ENCODE assay signal across 8 mouse cellular contexts in the genomic region with DNA sequence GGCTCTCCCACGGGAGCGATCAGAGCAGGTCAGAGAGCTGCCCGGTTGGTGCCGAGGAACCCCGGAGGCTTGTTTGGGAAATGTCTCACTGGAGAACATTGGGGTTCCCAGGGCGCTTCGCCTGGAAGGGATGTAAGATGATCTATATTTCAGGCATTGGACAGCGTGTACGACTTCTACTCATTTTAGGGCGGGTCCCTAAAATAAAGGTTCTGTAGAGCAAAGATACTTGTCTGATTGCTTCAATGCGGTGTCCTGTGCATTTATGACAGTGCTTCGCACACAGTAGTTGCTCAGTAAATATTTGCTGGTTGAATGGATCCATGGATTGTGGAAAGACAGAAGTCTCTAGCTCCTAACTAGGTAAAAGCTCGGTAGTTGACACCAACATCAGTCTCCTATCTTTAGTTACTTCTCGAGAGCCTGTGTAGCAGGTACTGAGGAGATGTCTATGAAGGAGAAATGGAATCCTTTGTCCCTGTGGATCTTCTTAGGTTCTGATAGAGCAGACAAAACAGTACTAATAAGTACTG. TPM values are rescaled to one million over a fixed set of nuclear protein-coding genes. Genes with fewer than 3 reads are reported as not detected.
DNase-seq lines count a peak whose midpoint lies in the region; ATAC-seq and TF ChIP-seq lines count a peak whose summit lies in the region.

No protein-coding gene starts in this region.

- TF ChIP-seq CTCF in lung, adult 2 months (IDR thresholded peaks at IDR 0.05; ENCODE audit: insufficient read depth, low read length) = no peak
- no peak for TF ChIP-seq CTCF in cortical plate, adult 2 months (IDR thresholded peaks at IDR 0.05; ENCODE audit: extremely low read depth, insufficient read depth, low read length)

- H3K4me3 ChIP-seq in lung, adult 2 months (replicated peaks; ENCODE audit: extremely low read depth, low read depth, low read length) = peak overlapping the region; percentile 84
- peak overlapping the region; percentile 97 for H3K4me3 ChIP-seq in cortical plate, adult 2 months (ENCODE audit: insufficient read depth, low read length)
- peak overlapping the region; percentile 86 for H3K4me3 ChIP-seq in intestine, embryonic 16.5 days (ENCODE audit: low read length)
- peak overlapping the region; percentile 75 for H3K4me3 ChIP-seq in myocyte

- H3K27ac ChIP-seq in cortical plate, adult 2 months (ENCODE audit: insufficient read depth, low read length) = peak overlapping the region; percentile 79
- H3K27ac ChIP-seq in intestine, embryonic 16.5 days (ENCODE audit: low read length) = peak overlapping the region; percentile 88

- no peaks in the 10 kb centered on the region for H3K9me3 ChIP-seq in intestine, embryonic 16.5 days (ENCODE audit: control insufficient read depth, low read length)

- H3ac ChIP-seq in myocyte (ENCODE audit: control insufficient read depth, insufficient read length) = peak overlapping the region; percentile 64

- no peak for TF ChIP-seq POLR2A in lung, adult 2 months (IDR thresholded peaks at IDR 0.05; ENCODE audit: borderline replicate concordance, extremely low read depth, low read depth, low read length)
- no peak for TF ChIP-seq POLR2A in cortical plate, adult 2 months (IDR thresholded peaks at IDR 0.05; ENCODE audit: extremely low read depth, insufficient read depth, low read length)
- no peak for TF ChIP-seq POLR2A in myocyte (IDR thresholded peaks at IDR 0.05; ENCODE audit: insufficient read length, low read depth)

- H3K4me1 ChIP-seq in lung, adult 2 months (ENCODE audit: control insufficient read depth, insufficient read depth, low read length) = peaks cover 12% of the 10 kb centered on the region
- H3K4me1 ChIP-seq in cortical plate, adult 2 months (ENCODE audit: control insufficient read depth, insufficient read depth, low read length) = peaks cover 5% of the 10 kb centered on the region
- peaks cover 6% of the 10 kb centered on the region for H3K4me1 ChIP-seq in intestine, embryonic 16.5 days (ENCODE audit: control insufficient read depth, insufficient read depth, low read length)

- H3K79me2 ChIP-seq in myocyte (ENCODE audit: control insufficient read depth, insufficient read depth) = peaks cover 44% of the 10 kb centered on the region

- H3K4me2 ChIP-seq in intestine, embryonic 16.5 days (ENCODE audit: low read depth, low read length) = peak overlapping the region; percentile 51
- H3K4me2 ChIP-seq in myocyte (ENCODE audit: low read depth) = peak overlapping the region; percentile 68

- ATAC-seq in intestine, embryonic 16.5 days = no peak

- WGBS in lung, adult 2 months = 13% methylated on average over 14 of the region's 14 CpGs
- 15% methylated on average over 14 of the region's 14 CpGs for WGBS in intestine, embryonic 16.5 days

- H3K9ac ChIP-seq in intestine, embryonic 16.5 days (ENCODE audit: low read depth, low read length) = peak overlapping the region; percentile 88

- no peaks in the 10 kb centered on the region for H3K36me3 ChIP-seq in intestine, embryonic 16.5 days (ENCODE audit: control insufficient read depth, insufficient read depth, low read length)
- H3K36me3 ChIP-seq in myocyte (ENCODE audit: control insufficient read depth, insufficient read depth) = no peaks in the 10 kb centered on the region

- peak; percentile 41 for DNase-seq in lung, adult 2 months
- no peak for DNase-seq in lung, adult 18-20 months
- no peak for DNase-seq in layer of hippocampus, adult 11-12 months (ENCODE audit: low spot score)
- DNase-seq in right cerebral cortex, postnatal 4 days = no peak
- no peak for DNase-seq in frontal cortex, postnatal 25 days (ENCODE audit: low spot score in 2 of 2)

- H3K27me3 ChIP-seq in intestine, embryonic 16.5 days (replicated peaks; ENCODE audit: control insufficient read depth, insufficient read depth, low read length) = no peaks in the 10 kb centered on the region
- H3K27me3 ChIP-seq in myocyte (ENCODE audit: control insufficient read depth, insufficient read depth, insufficient read length) = no peaks in the 10 kb centered on the region

TF ChIP-seq in myocyte, 11 proteins besides CTCF, POLR2A, EP300 and RAD21:
- no peak for TF ChIP-seq USF1 (IDR thresholded peaks at IDR 0.05; ENCODE audit: low read depth)
- TF ChIP-seq TCF3 (IDR thresholded peaks at IDR 0.05; ENCODE audit: insufficient read length, low read depth) = no peak
- TF ChIP-seq POLR2AphosphoS2 (IDR thresholded peaks at IDR 0.05; ENCODE audit: insufficient read length, low read depth) = no peak
- no peak for TF ChIP-seq MAX (IDR thresholded peaks at IDR 0.05; ENCODE audit: low read depth)
- no peak for TF ChIP-seq MYOD1 (IDR thresholded peaks at IDR 0.05; ENCODE audit: control insufficient read depth in 1 of 3, insufficient read length in 2 of 3, low read depth in 2 of 3)
- TF ChIP-seq E2F4 (IDR thresholded peaks at IDR 0.05; ENCODE audit: insufficient read depth) = no peak
- no peak for TF ChIP-seq MYOG (IDR thresholded peaks at IDR 0.05; ENCODE audit: control insufficient read depth in 1 of 3, insufficient read depth in 1 of 3, insufficient read length in 2 of 3, low read depth in 2 of 3)
- no peak for TF ChIP-seq SRF (IDR thresholded peaks at IDR 0.05; ENCODE audit: control insufficient read depth, insufficient read length, low read depth)
- TF ChIP-seq TCF12 (IDR thresholded peaks at IDR 0.05; ENCODE audit: insufficient read depth, poor library complexity, severe bottlenecking) = no peak
- no peak for TF ChIP-seq REST (IDR thresholded peaks at IDR 0.05; ENCODE audit: insufficient read depth, insufficient read length)
- TF ChIP-seq CEBPB (IDR thresholded peaks at IDR 0.05; ENCODE audit: insufficient read depth, poor library complexity, severe bottlenecking) = no peak

RNA-seq across cellular contexts. Expression of gene Arfgef2, which starts 0.9 kb away (rescaled TPM):
- 16.5 and 20.1 TPM in 2 replicates for polyA plus RNA-seq in lung, adult 2 months (2012; rRNA removed)
- 22.9 and 24.3 TPM in 2 replicates for polyA plus RNA-seq in cortical plate, adult 2 months (2012; rRNA removed)
- polyA plus RNA-seq in intestine, embryonic 16.5 days (2015; fragmentation: Nextera tagmentation; extraction: Ambion mirVana) = 6.1 and 8.4 TPM in 2 replicates
- polyA plus RNA-seq in myocyte (2012; fragmentation: generic; extraction: Trizol) = 8.4 TPM

RNA-seq across cellular contexts. Expression of gene Trp53rkb, which starts 13.9 kb away (rescaled TPM):
- polyA plus RNA-seq in lung, adult 2 months (2012; rRNA removed) = 3.5 TPM in 2 replicates
- polyA plus RNA-seq in cortical plate, adult 2 months (2012; rRNA removed) = 6.9 and 8.6 TPM in 2 replicates
- 5.7 and 6.1 TPM in 2 replicates for polyA plus RNA-seq in intestine, embryonic 16.5 days (2015; fragmentation: Nextera tagmentation; extraction: Ambion mirVana)
- 4.7 TPM for polyA plus RNA-seq in myocyte (2012; fragmentation: generic; extraction: Trizol)
